Mouse (Mus musculus): Measurements from ENCODE around the gene Nat8f2. TPM values are rescaled to one million over a fixed set of nuclear protein-coding genes. Genes with fewer than 3 reads are reported as not detected.

The Nat8f2 gene
- polyA plus RNA-seq (2012; rRNA removed), result 0.01 TPM in 1 of 2 replicates, not detected in the other

GRCm38 (mm10) chr6:85869006-85869405, at the start of gene Nat8f2:
Gene Nat8f2, minus strand, starts transcription at chr6:85869158.

GRCm38 (mm10) chr6:85915539-85916513, 46.9 kb upstream of the Nat8f2 start, which contains the start of gene Nat8f1:
Gene Nat8f1, minus strand, starts transcription at chr6:85915687.

GRCm38 (mm10) chr6:85911587-85911986, 42.6 kb upstream of the Nat8f2 start, which contains the start of gene Tprkb:
Gene Tprkb, plus strand, starts transcription at chr6:85911865.

GRCm38 (mm10) chr6:85904642-85905061, 35.7 kb upstream of the Nat8f2 start, which contains the start of gene Nat8f4:
Gene Nat8f4, minus strand, starts transcription at chr6:85904884.

GRCm38 (mm10) chr6:85831796-85832321, 37.1 kb downstream of the Nat8f2 start, which contains the start of gene Nat8:
Gene Nat8, minus strand, starts transcription at chr6:85832082.

GRCm38 (mm10) chr6:85820837-85821236, 48.1 kb downstream of the Nat8f2 start, which contains the start of the genes Nat8f6 and Nat8f5:
Gene Nat8f6, minus strand, starts transcription at chr6:85820954.
Gene Nat8f5, minus strand, starts transcription at chr6:85820972.

Other genes starting within 250 kb of the Nat8f2 start
- not detected in 2 replicates for gene Nat8f7, start 156.0 kb downstream of the Nat8f2 start, polyA plus RNA-seq (2012; rRNA removed)
- gene Nat8f3, start 103.4 kb downstream of the Nat8f2 start, polyA plus RNA-seq (2012; rRNA removed), result 0.02 TPM in 1 of 2 replicates, not detected in the other
- not detected in 2 replicates for gene Nat8f6, start 48.2 kb downstream of the Nat8f2 start, polyA plus RNA-seq (2012; rRNA removed)
- gene Nat8f5, start 48.2 kb downstream of the Nat8f2 start, polyA plus RNA-seq (2012; rRNA removed), result not detected in 2 replicates
- not detected in 2 replicates for gene Nat8, start 37.1 kb downstream of the Nat8f2 start, polyA plus RNA-seq (2012; rRNA removed)
- gene Nat8f4, start 35.7 kb upstream of the Nat8f2 start, polyA plus RNA-seq (2012; rRNA removed), result 3.1 and 3.8 TPM in 2 replicates
- gene Tprkb, start 42.7 kb upstream of the Nat8f2 start, polyA plus RNA-seq (2012; rRNA removed), result 20.8 and 25.0 TPM in 2 replicates
- 6.7 and 7.7 TPM in 2 replicates for gene Nat8f1, start 46.5 kb upstream of the Nat8f2 start, polyA plus RNA-seq (2012; rRNA removed)
- gene Dusp11, start 92.5 kb upstream of the Nat8f2 start, polyA plus RNA-seq (2012; rRNA removed), result 59.7 and 98.9 TPM in 2 replicates
- not detected in 2 replicates for gene Figla, start 147.0 kb upstream of the Nat8f2 start, polyA plus RNA-seq (2012; rRNA removed)
- 57.8 and 84.9 TPM in 2 replicates for gene Add2, start 159.5 kb upstream of the Nat8f2 start, polyA plus RNA-seq (2012; rRNA removed)